Mouse (Mus musculus) ES-E14 (cell line): Measurements from ENCODE around the gene Paxx. TPM values are rescaled to one million over a fixed set of nuclear protein-coding genes. Genes with fewer than 3 reads are reported as not detected.
"Not testable (repeated sequence)": the region's sequence is repeated elsewhere in the genome, so short reads cannot be mapped to it uniquely, and the experiment has no call there.

Experiments
- DNase-seq: peaks from one replicate; pipeline ENCODE4 v3.0.0-alpha.2; 2013; ENCODE audit warnings: low read depth, low spot score
- H3K27ac ChIP-seq: 2 replicates; pipeline ENCODE4 v1.5.1; 2012; ENCODE audit warnings: low read depth, mild to moderate bottlenecking, low read length, moderate library complexity, mixed read lengths; ENCODE audit not compliant: poor library complexity, insufficient read depth, severe bottlenecking
- H3K36me3 ChIP-seq: 2 replicates; pipeline ENCODE4 v1.6.1; 2012; ENCODE audit warnings: mild to moderate bottlenecking, low read length, moderate library complexity, mixed read lengths; ENCODE audit not compliant: control insufficient read depth, poor library complexity, insufficient read depth, severe bottlenecking
- H3K4me1 ChIP-seq, 2 experiments: fragments of 150-350 bp in 1 of 2; sonication (generic) in 1 of 2; 2 replicates each; pipeline ENCODE4 v1.6.1; 2012; ENCODE audit warnings: low read length in 2 of 2, mild to moderate bottlenecking in 1 of 2, mixed read lengths in 1 of 2; ENCODE audit not compliant: control insufficient read depth in 2 of 2, insufficient read depth in 2 of 2, poor library complexity in 1 of 2
- H3K4me3 ChIP-seq, 2 experiments: fragments of 150-350 bp in 1 of 2; sonication (generic) in 1 of 2; 2 replicates each; pipeline ENCODE4 v1.5.1; 2012; ENCODE audit warnings: low read length in 2 of 2, low read depth in 1 of 2, mild to moderate bottlenecking in 1 of 2, mixed read lengths in 1 of 2; ENCODE audit not compliant: insufficient read depth in 1 of 2, poor library complexity in 1 of 2, severe bottlenecking in 1 of 2
- H3K9ac ChIP-seq: 2 replicates; pipeline ENCODE4 v1.6.1; 2012; ENCODE audit warnings: low read depth, mild to moderate bottlenecking, low read length, mixed read lengths; ENCODE audit not compliant: poor library complexity, insufficient read depth, severe bottlenecking
- H3K9me3 ChIP-seq: fragments of 150-350 bp; sonication (generic); 2 replicates; pipeline ENCODE4 v1.6.1; 2012; ENCODE audit warnings: low read depth, mild to moderate bottlenecking, low read length; ENCODE audit not compliant: control insufficient read depth, insufficient read depth
- CHD2 ChIP-seq: IDR thresholded peaks from 2 replicates; pipeline ENCODE4 v1.6.1; 2014; ENCODE audit warnings: mild to moderate bottlenecking, low read depth, low read length, inconsistent platforms
- HCFC1 ChIP-seq: IDR thresholded peaks from 2 replicates; pipeline ENCODE4 v1.6.1; 2012; ENCODE audit warnings: low read length, inconsistent platforms, borderline replicate concordance; ENCODE audit not compliant: insufficient read depth
- MAFK ChIP-seq: IDR thresholded peaks from 2 replicates; pipeline ENCODE4 v1.6.1; 2014; ENCODE audit warnings: mild to moderate bottlenecking, low read depth, low read length, inconsistent platforms; ENCODE audit not compliant: insufficient read depth
- ZC3H11A ChIP-seq: IDR thresholded peaks from 2 replicates; pipeline ENCODE4 v1.6.1; 2012; ENCODE audit warnings: low read depth, mild to moderate bottlenecking, inconsistent platforms, low read length, borderline replicate concordance
- ZNF384 ChIP-seq: IDR thresholded peaks from 2 replicates; pipeline ENCODE4 v1.6.1; 2012; ENCODE audit warnings: low read depth, low read length, inconsistent platforms
- in situ Hi-C, 2 experiments: fragments of 600-800 bp; cut with MboI; formaldehyde crosslinking; loops; one replicate each; pipeline ENCODE4 v1.15.1; 2025; ENCODE audit warnings: low sequenced_read_pairs in 2 of 2, inconsistent platforms in 1 of 2; ENCODE audit not compliant: unreplicated experiment in 2 of 2
- total RNA-seq: library from RNA; depleted of rRNA; stranded (reverse); fragments of 300-350 nt; gene quantifications from 2 replicates; pipeline ENCODE4 v1.2.3, GENCODE M21; 2012; rRNA removed

Paxx gene
- total RNA-seq, 1 experiment, result 4.8 TPM

DNA sequence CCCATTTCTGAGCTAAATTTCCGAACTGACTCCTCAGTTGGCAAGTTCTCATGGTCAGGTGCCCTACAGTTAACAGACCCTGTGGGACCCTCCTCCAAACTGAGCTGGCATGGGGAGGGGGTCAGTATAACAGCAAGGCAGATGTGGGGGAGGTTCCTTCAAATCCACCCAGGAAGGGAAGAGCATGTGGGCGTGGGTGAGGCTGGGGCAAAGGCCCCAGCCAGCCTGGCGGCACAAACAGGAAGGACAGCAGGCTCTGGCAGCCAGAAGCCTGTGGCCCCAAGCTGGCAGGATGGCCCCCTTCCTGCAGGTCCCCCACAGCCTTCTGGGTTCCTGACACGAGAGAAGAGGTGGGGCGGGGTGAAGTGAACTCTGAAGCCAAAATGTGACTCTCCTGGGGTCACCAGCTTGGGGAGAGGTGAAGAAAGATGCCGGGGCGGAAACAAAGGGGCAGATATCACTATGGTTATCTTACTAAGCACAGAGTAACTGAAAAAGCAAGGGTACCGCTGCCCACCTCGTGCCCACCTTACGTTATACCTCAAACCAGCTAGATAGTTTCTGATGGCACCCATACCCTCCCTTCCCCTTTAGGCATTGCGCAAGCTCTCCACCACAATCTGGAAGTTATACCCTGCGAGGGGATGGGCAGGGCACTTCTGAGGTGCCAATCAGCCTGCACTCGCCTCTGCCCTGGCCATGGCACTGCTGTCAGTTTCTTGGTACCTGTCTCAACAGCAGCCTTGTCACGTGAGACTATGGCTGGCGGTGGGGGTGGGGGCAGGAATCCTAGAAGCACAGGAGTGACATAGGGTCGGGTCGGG lies 38.1 kb downstream of the Paxx start, which contains the start of gene Fut7:
Fut7 (plus strand) TSS at position 681 of the 824 bp plus-strand sequence.
- Histone ChIP-seq H3K9ac (no peak within 1 kb of the TSS), H3K36me3 (no peaks in the 10 kb centered on the region), H3K4me3 (no peak within 1 kb of the TSS), H3K27ac (no peak within 1 kb of the TSS), H3K4me1 (peaks cover 0 to 8% of the 10 kb centered on the region in 2 experiments; a peak in 2 of 4 replicates), H3K9me3 (no peaks in the 10 kb centered on the region)
- in situ Hi-C loops, result no loop called here
- DNase-seq, result no peak
- TF ChIP-seq ZC3H11A (no peak), ZNF384 (no peak), MAFK (no peak), CHD2 (no peak), HCFC1 (no peak)

DNA sequence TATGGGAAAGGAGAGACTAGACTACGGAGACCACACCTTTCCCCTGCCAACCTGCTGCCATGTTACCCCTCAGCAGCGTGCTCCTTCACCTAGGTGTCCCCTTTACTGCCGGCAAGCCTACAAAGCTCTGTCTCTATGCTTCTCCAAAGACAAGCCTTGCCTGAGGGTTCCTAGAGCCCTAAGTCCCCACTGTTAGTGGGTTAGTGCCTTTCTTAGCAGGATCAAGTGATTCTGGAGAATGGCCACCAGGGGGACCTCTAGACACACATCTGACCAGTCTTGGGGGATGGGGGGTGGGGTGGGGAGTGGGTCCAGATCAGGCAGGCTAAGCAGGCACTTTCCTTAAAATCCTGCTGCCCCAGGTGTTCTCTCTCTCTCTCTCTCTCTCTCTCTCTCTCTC lies 39.0 kb downstream of the Paxx start:
- H3K9me3 ChIP-seq, result no peaks in the 10 kb centered on the region
- in situ Hi-C loops, result no loop called here
- H3K9ac ChIP-seq, result no peak overlapping the region
- no peaks in the 10 kb centered on the region for H3K36me3 ChIP-seq
- H3K4me3 ChIP-seq, result no peak overlapping the region
- H3K4me1 ChIP-seq, result peaks cover 0 to 8% of the 10 kb centered on the region in 2 experiments; a peak in 2 of 4 replicates
- H3K27ac ChIP-seq, result no peak overlapping the region
- no peak for TF ChIP-seq CHD2
- TF ChIP-seq MAFK, result no peak
- 0 out of 2 replicates have a peak, but pooled peaks have one; percentile 22 for TF ChIP-seq ZC3H11A
- DNase-seq, result peak; percentile 80

DNA sequence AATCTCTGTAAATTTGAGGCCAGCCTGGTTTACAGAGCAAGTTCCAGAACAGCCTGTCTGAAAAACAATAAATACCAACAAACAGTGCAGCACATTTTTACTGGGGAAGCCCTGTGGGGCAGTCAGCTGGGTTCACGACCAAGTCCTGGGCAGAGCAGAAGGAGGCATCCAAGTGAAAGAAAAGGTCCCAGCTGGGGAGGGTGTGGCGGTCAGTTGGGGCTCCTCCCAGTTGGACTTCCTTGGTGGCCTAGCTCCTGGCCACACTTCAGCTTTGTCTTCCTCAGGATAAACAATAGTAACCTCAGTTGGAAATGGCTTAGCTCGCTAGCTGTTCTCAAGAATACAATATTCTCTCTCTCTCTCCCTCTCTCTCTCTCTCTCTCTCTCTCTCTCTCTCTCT lies 43.5 kb downstream of the Paxx start:
- in situ Hi-C loops, result no loop called here
- Histone ChIP-seq H3K4me1 (peaks cover 0 to 4% of the 10 kb centered on the region in 2 experiments; a peak in 2 of 4 replicates), H3K27ac (no peak overlapping the region), H3K36me3 (no peaks in the 10 kb centered on the region), H3K4me3 (no peak overlapping the region), H3K9me3 (no peaks in the 10 kb centered on the region), H3K9ac (no peak overlapping the region)
- TF ChIP-seq ZC3H11A (no peak), HCFC1 (no peak), ZNF384 (no peak), MAFK (no peak), CHD2 (no peak)
- no peak for DNase-seq

GRCm38 (mm10) chr2:25413436-25413835 lies 47.5 kb downstream of the Paxx start:
- H3K4me3 ChIP-seq, H3K27ac ChIP-seq, in situ Hi-C loops, H3K36me3 ChIP-seq, H3K4me1 ChIP-seq, H3K9ac ChIP-seq, H3K9me3 ChIP-seq, DNase-seq: not testable (repeated sequence)

DNA sequence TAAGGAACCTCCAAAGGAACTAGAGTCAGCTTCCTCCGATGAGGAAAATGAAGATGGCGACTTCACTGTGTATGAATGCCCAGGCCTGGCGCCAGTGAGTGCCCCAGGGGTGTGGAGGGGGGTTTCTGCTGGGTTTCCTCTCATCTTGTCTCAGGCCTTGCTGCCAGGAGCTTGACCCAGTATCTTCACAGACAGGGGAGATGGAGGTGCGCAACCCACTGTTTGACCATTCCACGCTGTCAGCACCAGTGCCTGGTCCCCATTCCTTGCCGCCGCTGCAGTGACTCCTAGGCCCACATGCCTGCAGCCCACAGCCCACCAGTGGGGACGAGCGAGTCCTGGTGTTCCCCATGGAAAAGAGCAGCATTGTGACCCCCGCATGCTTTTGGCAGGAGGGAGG lies 52.0 kb downstream of the Paxx start:
- Histone ChIP-seq H3K9ac (no peak overlapping the region), H3K4me1 (0 out of 4 replicates have a peak, but pooled peaks cover 0 to 2% of the 10 kb centered on the region in 2 experiments), H3K36me3 (peaks cover 2% of the 10 kb centered on the region; the same call in 1 of the 2 replicates), H3K9me3 (no peaks in the 10 kb centered on the region), H3K4me3 (no peak overlapping the region), H3K27ac (no peak overlapping the region)
- no peak for DNase-seq
- in situ Hi-C loops, result no loop called here
- TF ChIP-seq ZNF384 (no peak), ZC3H11A (no peak), CHD2 (no peak), MAFK (no peak), HCFC1 (no peak)

Other genes with a start within 250 kb of the Paxx start
- 50.9 and 60.9 TPM in 2 replicates for gene Nelfb, start 249.6 kb downstream of the Paxx start, total RNA-seq
- gene Stpg3, start 246.5 kb downstream of the Paxx start, total RNA-seq, result 0.45 and 1.1 TPM in 2 replicates
- 0.49 and 0.74 TPM in 2 replicates for gene Fam166a, start 242.3 kb downstream of the Paxx start, total RNA-seq
- 745 and 819 TPM in 2 replicates for gene Tubb4b, start 236.4 kb downstream of the Paxx start, total RNA-seq
- gene Slc34a3, start 226.7 kb downstream of the Paxx start, total RNA-seq, result 0.67 and 1.8 TPM in 2 replicates
- gene Rnf224, start 224.3 kb downstream of the Paxx start, total RNA-seq, result 0.18 and 0.21 TPM in 2 replicates
- gene Rnf208, start 218.8 kb downstream of the Paxx start, total RNA-seq, result 4.8 and 6.1 TPM in 2 replicates
- gene Cysrt1, start 218.6 kb downstream of the Paxx start, total RNA-seq, result 0.58 and 0.63 TPM in 2 replicates
- gene AL732309.1, start 214.2 kb downstream of the Paxx start, total RNA-seq, result 14.5 and 32.9 TPM in 2 replicates
- gene Tmem203, start 205.7 kb downstream of the Paxx start, total RNA-seq, result 20.2 and 27.8 TPM in 2 replicates
- gene Tprn, start 198.5 kb downstream of the Paxx start, total RNA-seq, result 21.6 and 31.4 TPM in 2 replicates
- 52.4 and 70.6 TPM in 2 replicates for gene Ssna1, start 188.7 kb downstream of the Paxx start, total RNA-seq
- 25.2 and 30.8 TPM in 2 replicates for gene Anapc2, start 188.6 kb downstream of the Paxx start, total RNA-seq
- gene Tmem210, start 172.9 kb downstream of the Paxx start, total RNA-seq, result not detected in 2 replicates
- gene Lrrc26, start 171.2 kb downstream of the Paxx start, total RNA-seq, result 0.21 TPM in 1 of 2 replicates, not detected in the other
- 2.5 and 8.3 TPM in 2 replicates for gene Grin1, start 141.9 kb downstream of the Paxx start, total RNA-seq
- gene Man1b1, start 128.8 kb downstream of the Paxx start, total RNA-seq, result 73.0 and 100 TPM in 2 replicates
- 60.2 and 141 TPM in 2 replicates for gene Dpp7, start 104.7 kb downstream of the Paxx start, total RNA-seq
- 18.7 and 22.0 TPM in 2 replicates for gene Uap1l1, start 95.4 kb downstream of the Paxx start, total RNA-seq
- 34.4 and 53.8 TPM in 2 replicates for gene Sapcd2, start 88.8 kb downstream of the Paxx start, total RNA-seq
- gene Entpd2, start 65.2 kb downstream of the Paxx start, total RNA-seq, result 0.76 and 2.4 TPM in 2 replicates
- 28.3 and 43.8 TPM in 2 replicates for gene Npdc1, start 61.7 kb downstream of the Paxx start, total RNA-seq
- gene Fut7, start 37.8 kb downstream of the Paxx start, total RNA-seq, result 0.37 TPM in 1 of 2 replicates, not detected in the other
- gene Abca2, start 32.4 kb downstream of the Paxx start, total RNA-seq, result 12.6 and 21.9 TPM in 2 replicates
- gene Clic3, start 4.3 kb downstream of the Paxx start, total RNA-seq, result 0.32 and 1.5 TPM in 2 replicates
- gene Ptgds, start 9.0 kb upstream of the Paxx start, total RNA-seq, result 0.98 and 1.3 TPM in 2 replicates
- not detected in 2 replicates for gene Lcn12, start 32.8 kb upstream of the Paxx start, total RNA-seq
- 24.5 and 33.3 TPM in 2 replicates for gene Fbxw5, start 39.7 kb upstream of the Paxx start, total RNA-seq
- gene C8g, start 40.6 kb upstream of the Paxx start, total RNA-seq, result 2.1 and 4.7 TPM in 2 replicates
- gene Traf2, start 85.8 kb upstream of the Paxx start, total RNA-seq, result 7.9 and 9.1 TPM in 2 replicates
- 142 and 179 TPM in 2 replicates for gene Edf1, start 96.8 kb upstream of the Paxx start, total RNA-seq
- gene Mamdc4, start 113.8 kb upstream of the Paxx start, total RNA-seq, result 4.1 and 9.7 TPM in 2 replicates
- 29.9 and 39.4 TPM in 2 replicates for gene Phpt1, start 114.1 kb upstream of the Paxx start, total RNA-seq
- 0.36 and 1.2 TPM in 2 replicates for gene Ajm1, start 120.7 kb upstream of the Paxx start, total RNA-seq
- 45.8 and 62.1 TPM in 2 replicates for gene Rabl6, start 147.4 kb upstream of the Paxx start, total RNA-seq
- gene Ccdc183, start 156.6 kb upstream of the Paxx start, total RNA-seq, result 0.04 TPM in 1 of 2 replicates, not detected in the other
- 6.7 and 10.9 TPM in 2 replicates for gene Tmem141, start 160.9 kb upstream of the Paxx start, total RNA-seq
- gene Fcna, start 166.9 kb upstream of the Paxx start, total RNA-seq, result not detected in 2 replicates
- gene Lcn8, start 192.0 kb upstream of the Paxx start, total RNA-seq, result not detected in 2 replicates
- not detected in 2 replicates for gene Lcn5, start 196.9 kb upstream of the Paxx start, total RNA-seq
- not detected in 2 replicates for gene Lcn6, start 215.7 kb upstream of the Paxx start, total RNA-seq
- gene Lcn10, start 221.6 kb upstream of the Paxx start, total RNA-seq, result not detected in 2 replicates
- gene Obp2a, start 238.9 kb upstream of the Paxx start, total RNA-seq, result not detected in 2 replicates
- 8.2 and 13.0 TPM in 2 replicates for gene Bmyc, start 245.6 kb upstream of the Paxx start, total RNA-seq